In the genomic region with DNA sequence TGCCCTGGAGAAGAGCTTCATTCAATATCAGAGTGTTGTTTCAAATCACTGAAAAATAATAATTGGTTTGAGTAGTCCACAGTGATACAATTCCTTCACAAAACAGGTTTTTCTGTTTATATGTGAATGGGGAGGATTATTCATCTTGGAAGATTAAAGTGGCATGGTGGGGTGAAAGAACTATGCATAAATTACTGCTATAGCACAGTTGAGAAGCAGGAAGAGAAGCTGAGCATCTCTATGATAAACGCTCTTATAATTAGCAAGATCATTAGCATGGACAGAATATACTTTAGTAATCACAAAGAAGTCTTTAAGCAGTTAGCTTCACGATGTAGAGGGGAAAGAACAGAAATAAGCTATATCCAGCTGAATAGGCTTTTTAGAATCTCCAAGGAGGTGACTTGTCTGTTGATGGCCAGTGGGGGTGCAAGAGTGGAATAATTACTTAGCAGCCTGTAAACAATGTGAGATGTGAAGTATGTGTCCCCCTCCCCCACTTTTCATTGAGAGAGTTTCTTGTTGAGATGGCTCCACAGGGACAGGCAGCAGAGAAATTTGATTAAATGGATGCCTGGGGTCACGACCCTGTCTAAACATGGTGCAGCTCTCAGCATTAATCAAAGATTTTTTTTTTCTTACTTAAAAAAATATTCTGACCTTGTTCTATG, we compare ENCODE assay signal across 18 mouse cellular contexts.
DNase-seq lines count a peak whose midpoint lies in the region; ATAC-seq and TF ChIP-seq lines count a peak whose summit lies in the region.
"Had no signal": no experiment of that assay in that cellular context is flagged by ENCODE, and none has a peak within 500 bp of the region (broad histone marks: within the 10 kb centered on the region; RNA-seq: fewer than 3 reads in every experiment).

No protein-coding gene starts in this region.

- no peak overlapping the region for H3K4me3 ChIP-seq in hindbrain, embryonic 11.5 days (ENCODE audit: low read depth, low read length)
- H3K4me3 ChIP-seq in hindbrain, embryonic 16.5 days (ENCODE audit: low read length): no peak overlapping the region
- H3K4me3 ChIP-seq in midbrain, postnatal 0 days (ENCODE audit: low read depth, low read length): no peak overlapping the region
- H3K4me3 ChIP-seq: embryonic facial prominence, embryonic 13.5 days; heart, embryonic 12.5 days had no signal

- no peak overlapping the region for H3K9ac ChIP-seq in hindbrain, embryonic 11.5 days (ENCODE audit: low read depth, low read length)
- no peak overlapping the region for H3K9ac ChIP-seq in hindbrain, embryonic 16.5 days (ENCODE audit: low read depth, low read length)
- H3K9ac ChIP-seq in midbrain, postnatal 0 days (replicated peaks; ENCODE audit: low read length, poor library complexity, severe bottlenecking): no peak overlapping the region
- H3K9ac ChIP-seq: embryonic facial prominence, embryonic 13.5 days; heart, embryonic 12.5 days; liver, postnatal 0 days had no signal

- no peaks in the 10 kb centered on the region for H3K9me3 ChIP-seq in hindbrain, embryonic 11.5 days (ENCODE audit: control insufficient read depth, low read length)
- H3K9me3 ChIP-seq in hindbrain, embryonic 16.5 days (ENCODE audit: control insufficient read depth, low read length): no peaks in the 10 kb centered on the region
- H3K9me3 ChIP-seq in midbrain, postnatal 0 days (ENCODE audit: low read length): no peaks in the 10 kb centered on the region
- H3K9me3 ChIP-seq: embryonic facial prominence, embryonic 13.5 days; heart, embryonic 12.5 days had no signal

- no peaks in the 10 kb centered on the region for H3K27me3 ChIP-seq in hindbrain, embryonic 11.5 days (ENCODE audit: control insufficient read depth, insufficient read depth, low read length)
- no peaks in the 10 kb centered on the region for H3K27me3 ChIP-seq in hindbrain, embryonic 16.5 days (replicated peaks; ENCODE audit: control insufficient read depth, insufficient read depth, low read length)
- no peaks in the 10 kb centered on the region for H3K27me3 ChIP-seq in midbrain, postnatal 0 days (ENCODE audit: insufficient read depth, low read length)
- H3K27me3 ChIP-seq: embryonic facial prominence, embryonic 13.5 days; heart, embryonic 12.5 days had no signal

- ATAC-seq in hindbrain, embryonic 11.5 days (ENCODE audit: low FRiP score): peak; percentile 90
- no peak for ATAC-seq in hindbrain, embryonic 16.5 days
- no peak for ATAC-seq in midbrain, postnatal 0 days (ENCODE audit: low FRiP score)
- ATAC-seq: forebrain, embryonic 14.5 days; intestine, embryonic 16.5 days; liver, postnatal 0 days had no signal

- no peak overlapping the region for H3K4me2 ChIP-seq in hindbrain, embryonic 11.5 days (replicated peaks; ENCODE audit: low read depth, low read length)
- H3K4me2 ChIP-seq in hindbrain, embryonic 16.5 days (ENCODE audit: low read length): no peak overlapping the region
- no peak overlapping the region for H3K4me2 ChIP-seq in midbrain, postnatal 0 days (ENCODE audit: low read depth, low read length, poor library complexity, severe bottlenecking)
- H3K4me2 ChIP-seq: embryonic facial prominence, embryonic 13.5 days; heart, embryonic 12.5 days had no signal

- H3K36me3 ChIP-seq in hindbrain, embryonic 11.5 days (ENCODE audit: control insufficient read depth, insufficient read depth, low read length): no peaks in the 10 kb centered on the region
- H3K36me3 ChIP-seq in hindbrain, embryonic 16.5 days (ENCODE audit: control insufficient read depth, insufficient read depth, low read length): no peaks in the 10 kb centered on the region
- H3K36me3 ChIP-seq in midbrain, postnatal 0 days (ENCODE audit: insufficient read depth, low read length): no peaks in the 10 kb centered on the region
- H3K36me3 ChIP-seq: embryonic facial prominence, embryonic 13.5 days; heart, embryonic 12.5 days had no signal

- no peaks in the 10 kb centered on the region for H3K4me1 ChIP-seq in hindbrain, embryonic 11.5 days (replicated peaks; ENCODE audit: control insufficient read depth, insufficient read depth, low read length)
- H3K4me1 ChIP-seq in hindbrain, embryonic 16.5 days (ENCODE audit: control insufficient read depth, insufficient read depth, low read depth, low read length): no peaks in the 10 kb centered on the region
- no peaks in the 10 kb centered on the region for H3K4me1 ChIP-seq in midbrain, postnatal 0 days (ENCODE audit: insufficient read depth, low read length)
- H3K4me1 ChIP-seq: embryonic facial prominence, embryonic 13.5 days; heart, embryonic 12.5 days had no signal

- no peak for TF ChIP-seq CTCF in midbrain, postnatal 0 days (IDR thresholded peaks at IDR 0.05)

- peak; percentile 67 for DNase-seq in hindbrain, embryonic 11.5 days (ENCODE audit: low spot score)
- peak; percentile 0 for DNase-seq in R1 (ENCODE audit: low read depth, low spot score)
- DNase-seq in embryo, embryonic 9.5 days (ENCODE audit: extremely low spot score): peak; percentile 20
- peak; percentile 24 for DNase-seq in midbrain, postnatal 0 days (ENCODE audit: low spot score)
- DNase-seq in adrenal gland, postnatal 25 days: no peak
- DNase-seq in lung, postnatal 10 days: no peak
- no peak for DNase-seq in gastrocnemius, postnatal 36 days
- DNase-seq: adrenal gland, adult 2 months; cerebellum, adult 9-10 months; heart, postnatal 36 days; liver, postnatal 0 days; right cerebral cortex, postnatal 25 days had no signal

- WGBS in hindbrain, embryonic 11.5 days: 34% methylated on average over 3 of the region's 3 CpGs
- 29% methylated on average over 3 of the region's 3 CpGs for WGBS in hindbrain, embryonic 16.5 days
- 29% methylated on average over 3 of the region's 3 CpGs for WGBS in midbrain, postnatal 0 days

- H3K27ac ChIP-seq in hindbrain, embryonic 11.5 days (ENCODE audit: low read depth, low read length): no peak overlapping the region
- no peak overlapping the region for H3K27ac ChIP-seq in hindbrain, embryonic 16.5 days (ENCODE audit: low read depth, low read length)
- H3K27ac ChIP-seq in midbrain, postnatal 0 days (ENCODE audit: low read depth, low read length): no peak overlapping the region
- H3K27ac ChIP-seq: embryonic facial prominence, embryonic 13.5 days; macrophage had no signal

- intact Hi-C loops in gastrocnemius, postnatal 36 days (cut with DNase I): no loop called here

Comparison
In these comparisons a context has a peak if more than half of its experiments do, and no peak if none do; other contexts are left out.
1. DNase-seq: peak in hindbrain, embryonic 11.5 days (single experiment), R1 (single experiment), embryo, embryonic 9.5 days (single experiment) and midbrain, postnatal 0 days (single experiment); none in adrenal gland, postnatal 25 days (single experiment), lung, postnatal 10 days (single experiment) and gastrocnemius, postnatal 36 days (0 of 2).